10 mouse cellular contexts compared by ENCODE assay signal in genomic region chr6:29169675-29170062, GRCm38 (mm10). TPM values are rescaled to one million over a fixed set of nuclear protein-coding genes. Genes with fewer than 3 reads are reported as not detected.
DNase-seq lines count a peak whose midpoint lies in the region; ATAC-seq and TF ChIP-seq lines count a peak whose summit lies in the region.
"Had no signal": no experiment of that assay in that cellular context is flagged by ENCODE, and none has a peak within 500 bp of the region (broad histone marks: within the 10 kb centered on the region; RNA-seq: fewer than 3 reads in every experiment).

No protein-coding gene starts in this region.

- H3K9me3 ChIP-seq in kidney, postnatal 0 days (replicated peaks; ENCODE audit: low read length), result no peaks in the 10 kb centered on the region
- no peaks in the 10 kb centered on the region for H3K9me3 ChIP-seq in embryonic facial prominence, embryonic 13.5 days
- no peaks in the 10 kb centered on the region for H3K9me3 ChIP-seq in hindbrain, embryonic 15.5 days
- H3K9me3 ChIP-seq in midbrain, embryonic 13.5 days, result no peaks in the 10 kb centered on the region
- H3K9me3 ChIP-seq: megakaryocyte, embryonic 14.5 days had no signal

- no peak for TF ChIP-seq CTCF in kidney, postnatal 0 days (IDR thresholded peaks at IDR 0.05; ENCODE audit: low read depth)

- H3K27ac ChIP-seq in kidney, postnatal 0 days, result no peak overlapping the region
- H3K27ac ChIP-seq in embryonic facial prominence, embryonic 13.5 days, result no peak overlapping the region
- H3K27ac ChIP-seq in hindbrain, embryonic 15.5 days (replicated peaks), result no peak overlapping the region
- H3K27ac ChIP-seq in midbrain, embryonic 13.5 days, result no peak overlapping the region

- DNase-seq in kidney, postnatal 0 days (ENCODE audit: low spot score), result no peak
- no peak for DNase-seq in kidney, postnatal 10 days
- no peak for DNase-seq in Muller cell, postnatal 12 days (ENCODE audit: inconsistent ontology term)
- no peak for DNase-seq in adipocyte (ENCODE audit: low spot score)
- DNase-seq in retina, postnatal 1 day, result no peak
- DNase-seq: gastrocnemius, postnatal 36 days had no signal

- no peak for ATAC-seq in kidney, postnatal 0 days (replicated peaks; ENCODE audit: low FRiP score, low read depth)
- no peak for ATAC-seq in embryonic facial prominence, embryonic 13.5 days (ENCODE audit: insufficient number of reproducible peaks, insufficient read depth, low FRiP score, low TSS enrichment, low read depth)
- no peak for ATAC-seq in hindbrain, embryonic 15.5 days (ENCODE audit: low FRiP score, low read depth)
- no peak for ATAC-seq in midbrain, embryonic 13.5 days

- peak overlapping the region; percentile 98 for H3K4me2 ChIP-seq in kidney, postnatal 0 days (ENCODE audit: low read length)
- H3K4me2 ChIP-seq in embryonic facial prominence, embryonic 13.5 days, result peak overlapping the region; percentile 100
- H3K4me2 ChIP-seq in hindbrain, embryonic 15.5 days, result peak overlapping the region; percentile 90
- H3K4me2 ChIP-seq in midbrain, embryonic 13.5 days (replicated peaks), result peak overlapping the region; percentile 84

- peak overlapping the region; percentile 51 for H3K4me3 ChIP-seq in kidney, postnatal 0 days (replicated peaks; ENCODE audit: low read depth, low read length)
- peak overlapping the region; percentile 59 for H3K4me3 ChIP-seq in embryonic facial prominence, embryonic 13.5 days
- peak overlapping the region; percentile 41 for H3K4me3 ChIP-seq in hindbrain, embryonic 15.5 days
- peak overlapping the region; percentile 51 for H3K4me3 ChIP-seq in midbrain, embryonic 13.5 days (replicated peaks)

- peaks cover 19% of the 10 kb centered on the region for H3K27me3 ChIP-seq in kidney, postnatal 0 days (ENCODE audit: insufficient read depth, low read length)
- peaks cover 83% of the 10 kb centered on the region for H3K27me3 ChIP-seq in embryonic facial prominence, embryonic 13.5 days
- H3K27me3 ChIP-seq in hindbrain, embryonic 15.5 days, result peaks cover 30% of the 10 kb centered on the region
- peaks cover 83% of the 10 kb centered on the region for H3K27me3 ChIP-seq in midbrain, embryonic 13.5 days

- WGBS in kidney, postnatal 0 days, result 11% methylated on average over 12 of the region's 12 CpGs
- WGBS in embryonic facial prominence, embryonic 13.5 days, result 5% methylated on average over 12 of the region's 12 CpGs
- WGBS in hindbrain, embryonic 15.5 days, result 8% methylated on average over 12 of the region's 12 CpGs
- WGBS in midbrain, embryonic 13.5 days, result 4% methylated on average over 12 of the region's 12 CpGs

- 0 out of 2 replicates have a peak overlapping the region, but pooled peaks have one; percentile 48 for H3K9ac ChIP-seq in kidney, postnatal 0 days (ENCODE audit: low read depth, low read length)
- H3K9ac ChIP-seq in embryonic facial prominence, embryonic 13.5 days, result peak overlapping the region; percentile 74; the same call in 1 of the 2 replicates
- no peak overlapping the region; the same call in 1 of the 2 replicates for H3K9ac ChIP-seq in hindbrain, embryonic 15.5 days
- no peak overlapping the region for H3K9ac ChIP-seq in midbrain, embryonic 13.5 days (replicated peaks)

- no peaks in the 10 kb centered on the region for H3K36me3 ChIP-seq in kidney, postnatal 0 days (ENCODE audit: insufficient read depth, low read length)
- no peaks in the 10 kb centered on the region for H3K36me3 ChIP-seq in embryonic facial prominence, embryonic 13.5 days
- no peaks in the 10 kb centered on the region for H3K36me3 ChIP-seq in hindbrain, embryonic 15.5 days
- no peaks in the 10 kb centered on the region for H3K36me3 ChIP-seq in midbrain, embryonic 13.5 days

- peaks cover 16% of the 10 kb centered on the region; the same call in 1 of the 2 replicates for H3K4me1 ChIP-seq in kidney, postnatal 0 days (replicated peaks; ENCODE audit: insufficient read depth, low read length)
- H3K4me1 ChIP-seq in embryonic facial prominence, embryonic 13.5 days, result peaks cover 20% of the 10 kb centered on the region
- H3K4me1 ChIP-seq in hindbrain, embryonic 15.5 days (replicated peaks), result peaks cover 28% of the 10 kb centered on the region
- peaks cover 34% of the 10 kb centered on the region for H3K4me1 ChIP-seq in midbrain, embryonic 13.5 days (replicated peaks)

RNA-seq across cellular contexts. Expression of gene Rbm28, which starts 4.9 kb away (rescaled TPM):
- 26.6 and 30.9 TPM in 2 replicates for polyA plus RNA-seq in kidney, postnatal 0 days (2015; fragmentation: Nextera tagmentation; extraction: Ambion mirVana)
- polyA plus RNA-seq in embryonic facial prominence, embryonic 13.5 days (2015; fragmentation: Nextera tagmentation; extraction: Ambion mirVana), result 47.4 and 50.6 TPM in 2 replicates
- polyA plus RNA-seq in hindbrain, embryonic 15.5 days (2015; fragmentation: Nextera tagmentation; extraction: Ambion mirVana), result 40.3 and 43.2 TPM in 2 replicates
- 47.2 and 48.5 TPM in 2 replicates for polyA plus RNA-seq in midbrain, embryonic 13.5 days (2015; fragmentation: Nextera tagmentation; extraction: Ambion mirVana)

RNA-seq across cellular contexts. Expression of gene Prrt4, which starts 9.7 kb away (rescaled TPM):
- 0.50 and 0.76 TPM in 2 replicates for polyA plus RNA-seq in kidney, postnatal 0 days (2015; fragmentation: Nextera tagmentation; extraction: Ambion mirVana)
- 1.2 and 1.3 TPM in 2 replicates for polyA plus RNA-seq in embryonic facial prominence, embryonic 13.5 days (2015; fragmentation: Nextera tagmentation; extraction: Ambion mirVana)
- polyA plus RNA-seq in hindbrain, embryonic 15.5 days (2015; fragmentation: Nextera tagmentation; extraction: Ambion mirVana), result 11.6 and 13.6 TPM in 2 replicates
- polyA plus RNA-seq in midbrain, embryonic 13.5 days (2015; fragmentation: Nextera tagmentation; extraction: Ambion mirVana), result 2.7 and 3.6 TPM in 2 replicates

RNA-seq across cellular contexts. Expression of gene Impdh1, which starts 46.5 kb away (rescaled TPM):
- polyA plus RNA-seq in kidney, postnatal 0 days (2015; fragmentation: Nextera tagmentation; extraction: Ambion mirVana), result 26.3 and 28.0 TPM in 2 replicates
- 39.1 and 39.5 TPM in 2 replicates for polyA plus RNA-seq in embryonic facial prominence, embryonic 13.5 days (2015; fragmentation: Nextera tagmentation; extraction: Ambion mirVana)
- 68.3 and 71.7 TPM in 2 replicates for polyA plus RNA-seq in hindbrain, embryonic 15.5 days (2015; fragmentation: Nextera tagmentation; extraction: Ambion mirVana)
- 43.5 and 51.8 TPM in 2 replicates for polyA plus RNA-seq in midbrain, embryonic 13.5 days (2015; fragmentation: Nextera tagmentation; extraction: Ambion mirVana)

Comparison
In these comparisons a context has a peak if more than half of its experiments do, and no peak if none do; other contexts are left out.
1. H3K9ac ChIP-seq: peak in kidney, postnatal 0 days (single experiment) and embryonic facial prominence, embryonic 13.5 days (single experiment); none in hindbrain, embryonic 15.5 days (single experiment) and midbrain, embryonic 13.5 days (single experiment).
2. Peak in every context shown above with its lines, with median percentiles within 50 percentile points of each other: H3K4me2 ChIP-seq and H3K4me3 ChIP-seq.